Comparison of ENCODE assay signal across 17 mouse cellular contexts in genomic region chr9:105959116-105959515, GRCm38 (mm10). TPM values are rescaled to one million over a fixed set of nuclear protein-coding genes. Genes with fewer than 3 reads are reported as not detected.
"Had no signal": no experiment of that assay in that cellular context is flagged by ENCODE, and none has a peak within 500 bp of the region (broad histone marks: within the 10 kb centered on the region; RNA-seq: fewer than 3 reads in every experiment).

No protein-coding gene starts in this region.

- H3K9ac ChIP-seq: liver, embryonic 15.5 days; liver, postnatal 0 days; lung, embryonic 15.5 days; midbrain, embryonic 13.5 days; midbrain, embryonic 15.5 days; neural tube, embryonic 12.5 days; stomach, embryonic 15.5 days had no signal

- H3K4me2 ChIP-seq: liver, embryonic 15.5 days; lung, embryonic 15.5 days; midbrain, embryonic 11.5 days; midbrain, embryonic 13.5 days; midbrain, embryonic 15.5 days; neural tube, embryonic 12.5 days; stomach, embryonic 15.5 days had no signal

- H3K4me1 ChIP-seq: midbrain, embryonic 13.5 days; midbrain, embryonic 15.5 days had no signal

- H3K4me3 ChIP-seq: liver, embryonic 15.5 days; lung, embryonic 15.5 days; midbrain, embryonic 13.5 days; midbrain, embryonic 15.5 days; neural tube, embryonic 12.5 days; stomach, embryonic 15.5 days had no signal

- H3K27me3 ChIP-seq: lung, embryonic 15.5 days; midbrain, embryonic 13.5 days; midbrain, embryonic 15.5 days; stomach, embryonic 15.5 days had no signal

- DNase-seq: liver, postnatal 0 days; lung, postnatal 14 days; lung, postnatal 36 days; right cerebral cortex, postnatal 14 days; thymus, adult 2 months; thymus, postnatal 25 days; thymus, postnatal 4 days had no signal

- ATAC-seq: liver, postnatal 0 days; lung, postnatal 0 days; midbrain, embryonic 13.5 days; midbrain, embryonic 15.5 days had no signal

- H3K9me3 ChIP-seq: liver, embryonic 15.5 days; lung, embryonic 15.5 days; midbrain, embryonic 13.5 days; midbrain, embryonic 15.5 days; neural tube, embryonic 12.5 days; stomach, embryonic 15.5 days had no signal

- H3K36me3 ChIP-seq: liver, embryonic 15.5 days; lung, embryonic 15.5 days; midbrain, embryonic 13.5 days; midbrain, embryonic 15.5 days; neural tube, embryonic 12.5 days; stomach, embryonic 15.5 days had no signal

- H3K27ac ChIP-seq: liver, embryonic 15.5 days; lung, embryonic 15.5 days; macrophage; midbrain, embryonic 13.5 days; midbrain, embryonic 15.5 days; neural tube, embryonic 12.5 days; stomach, embryonic 15.5 days; stomach, postnatal 0 days had no signal

RNA-seq across cellular contexts. Expression of gene Col6a5, which starts 1.3 kb away (rescaled TPM):
- polyA plus RNA-seq: liver, embryonic 15.5 days; liver, postnatal 0 days; macrophage had no signal
